Mouse (Mus musculus) thymus, adult 2 months (tissue): ENCODE measurements at regions not wholly inside any gene's neighbourhood (a gene's known extent, or its start where the extent isn't known, plus 50 kb on each side); places are given as distances from the start of the nearest gene placed in this dataset.

ENCODE experiments used
- DNase-seq: peaks from one replicate; pipeline ENCODE4 v3.0.0; 2021
- H3K27ac ChIP-seq: fragments of 200-500 bp; 2 replicates; pipeline ENCODE4 v1.5.1; 2012; ENCODE audit warnings: low read length, control low read depth; ENCODE audit not compliant: control insufficient read depth, insufficient read depth
- H3K27me3 ChIP-seq: fragments of 200-500 bp; 2 replicates; pipeline ENCODE4 v1.6.1; 2012; ENCODE audit warnings: mild to moderate bottlenecking, low read length, moderate library complexity, mixed read lengths; ENCODE audit not compliant: control insufficient read depth, insufficient read depth
- H3K36me3 ChIP-seq: fragments of 200-500 bp; 2 replicates; pipeline ENCODE4 v1.6.1; 2012; ENCODE audit warnings: mild to moderate bottlenecking, low read length, moderate library complexity; ENCODE audit not compliant: control insufficient read depth, insufficient read depth
- H3K4me1 ChIP-seq: fragments of 200-500 bp; replicated peaks from 2 replicates; pipeline ENCODE4 v1.6.1; 2012; ENCODE audit warnings: low read length; ENCODE audit not compliant: control insufficient read depth, insufficient read depth
- H3K4me3 ChIP-seq: fragments of 200-500 bp; 2 replicates; pipeline ENCODE4 v1.5.1; 2012; ENCODE audit warnings: mild to moderate bottlenecking, low read length, control low read depth, moderate library complexity; ENCODE audit not compliant: control insufficient read depth, insufficient read depth
- CTCF ChIP-seq: fragments of 200-500 bp; IDR thresholded peaks from 2 replicates; pipeline ENCODE4 v1.5.1; 2012; ENCODE audit warnings: mild to moderate bottlenecking, control low read depth, low read length, moderate library complexity, borderline replicate concordance; ENCODE audit not compliant: control insufficient read depth, poor library complexity, insufficient read depth; ENCODE audit errors: extremely low read depth
- POLR2A ChIP-seq: fragments of 200-500 bp; IDR thresholded peaks from 2 replicates; pipeline ENCODE4 v1.6.1; 2012; ENCODE audit warnings: mild to moderate bottlenecking, low read length, control low read depth, moderate library complexity; ENCODE audit not compliant: control insufficient read depth, poor library complexity, insufficient read depth; ENCODE audit errors: extremely low read depth
- WGBS: fragments of 180-500 bp; shearing (Covaris S2); methylation state at CpG from one replicate; pipeline ENCODE4 v1.1.7; 2018; 5-methylcytosine and 5-hydroxymethylcytosine counted together

DNA sequence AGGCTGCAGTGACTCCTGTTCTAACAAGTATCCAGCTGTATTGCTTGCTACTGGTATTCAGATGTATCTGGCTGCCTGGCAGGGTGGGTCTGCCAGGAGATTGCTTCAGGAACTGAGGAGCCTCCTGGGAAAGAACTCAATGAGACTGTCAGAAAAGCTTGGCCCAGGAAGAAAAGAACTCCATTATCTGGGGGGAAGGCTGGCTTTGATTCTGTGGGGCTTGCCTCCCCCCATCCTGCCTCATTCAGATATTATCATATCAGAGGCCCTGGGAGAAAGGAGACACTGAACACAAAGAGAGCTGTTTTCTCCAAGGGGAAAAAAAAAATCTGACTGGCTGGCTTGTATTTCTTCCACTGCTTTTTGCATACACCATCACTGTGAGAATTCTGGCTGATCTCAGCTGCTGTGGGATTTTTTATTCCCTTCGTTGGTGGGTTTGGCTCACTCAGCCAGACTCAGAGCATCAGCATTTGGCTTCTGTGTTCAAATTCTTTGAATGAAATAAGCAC is 552.0 kb upstream of the Tbl1xr1 start:
- Histone ChIP-seq H3K4me3 (no peak overlapping the region), H3K36me3 (no peaks in the 10 kb centered on the region), H3K4me1 (no peaks in the 10 kb centered on the region), H3K27me3 (no peaks in the 10 kb centered on the region), H3K27ac (no peak overlapping the region)
- TF ChIP-seq CTCF = no peak
- TF ChIP-seq POLR2A = no peak
- WGBS = 84% methylated on average over 1 of the region's 1 CpGs
- no peak for DNase-seq

- no peak overlapping the region for H3K27ac ChIP-seq
- 23% methylated on average over 5 of the region's 5 CpGs for WGBS
Observed at GRCm38 (mm10) chr3:21530862-21531261, 545.6 kb upstream of the Tbl1xr1 start.

DNA sequence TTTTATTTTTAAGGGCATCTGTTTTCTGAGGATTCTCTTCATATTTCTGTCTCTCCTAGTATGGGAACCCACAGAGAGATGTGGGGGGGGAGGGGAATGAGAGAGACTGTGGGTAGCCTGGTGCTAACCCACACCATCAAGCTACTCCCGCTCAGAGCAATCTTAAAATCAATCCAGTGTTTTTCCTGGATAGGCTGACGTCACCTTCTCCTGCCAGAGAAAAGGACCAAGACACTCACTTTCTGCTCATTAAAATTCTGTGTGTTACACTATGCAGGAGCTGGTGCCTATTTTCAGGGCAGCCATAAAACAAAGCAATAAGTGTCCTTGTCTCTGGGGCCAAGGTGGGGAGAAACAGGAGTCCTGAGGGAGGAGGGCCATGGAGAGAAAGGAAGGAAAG is 537.3 kb upstream of the Tbl1xr1 start:
- TF ChIP-seq CTCF = no peak
- TF ChIP-seq POLR2A = no peak
- WGBS = 97% methylated on average over 2 of the region's 2 CpGs
- DNase-seq = no peak
- Histone ChIP-seq H3K27ac (no peak overlapping the region), H3K4me3 (no peak overlapping the region), H3K36me3 (no peaks in the 10 kb centered on the region), H3K4me1 (no peaks in the 10 kb centered on the region), H3K27me3 (no peaks in the 10 kb centered on the region)

More at GRCm38 (mm10) chr3:21530862-21531261, 545.6 kb upstream of the Tbl1xr1 start:
- TF ChIP-seq CTCF = no peak
- TF ChIP-seq POLR2A = no peak
- peak; percentile 28 for DNase-seq
- H3K36me3 ChIP-seq = no peaks in the 10 kb centered on the region
- H3K4me3 ChIP-seq = no peak overlapping the region
- peaks cover 3% of the 10 kb centered on the region; the same call in 1 of the 2 replicates for H3K4me1 ChIP-seq
- no peaks in the 10 kb centered on the region for H3K27me3 ChIP-seq

DNA sequence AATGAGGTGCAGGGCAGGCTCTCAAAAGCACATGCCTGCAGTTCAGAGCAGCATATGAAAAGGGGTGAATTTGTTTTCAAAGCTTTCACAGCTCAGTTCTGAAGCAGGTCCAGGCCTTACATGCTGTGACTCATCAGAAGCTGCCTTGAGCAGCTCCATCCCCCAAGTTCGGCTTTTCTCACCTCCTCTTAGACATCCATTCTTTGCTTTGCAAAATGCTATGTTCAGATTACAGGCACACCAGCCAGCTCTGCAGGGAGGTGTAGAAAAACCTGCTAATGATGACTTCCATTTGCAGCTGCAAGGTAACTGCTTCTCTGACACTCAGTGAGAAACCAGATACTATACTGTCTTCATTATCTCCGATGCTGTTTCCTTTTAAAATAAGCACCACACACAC is 532.0 kb upstream of the Tbl1xr1 start:
- no peak overlapping the region for H3K4me3 ChIP-seq
- 85% methylated on average over 2 of the region's 2 CpGs for WGBS
- TF ChIP-seq POLR2A (no peak), CTCF (no peak)
- DNase-seq = no peak
- no peaks in the 10 kb centered on the region for H3K4me1 ChIP-seq
- no peaks in the 10 kb centered on the region for H3K27me3 ChIP-seq
- no peaks in the 10 kb centered on the region for H3K36me3 ChIP-seq
- no peak overlapping the region for H3K27ac ChIP-seq

GRCm38 (mm10) chr3:21545156-21545893 is 531.1 kb upstream of the Tbl1xr1 start:
- Histone ChIP-seq H3K4me3 (no peak overlapping the region), H3K4me1 (no peaks in the 10 kb centered on the region), H3K36me3 (no peaks in the 10 kb centered on the region), H3K27me3 (no peaks in the 10 kb centered on the region), H3K27ac (no peak overlapping the region)
- DNase-seq = no peak
- TF ChIP-seq POLR2A (no peak), CTCF (no peak)
- WGBS = 92% methylated on average over 5 of the region's 5 CpGs

- H3K4me3 ChIP-seq = no peak overlapping the region
- H3K36me3 ChIP-seq = no peaks in the 10 kb centered on the region
- H3K4me1 ChIP-seq = no peaks in the 10 kb centered on the region
- WGBS = 96% methylated on average over 2 of the region's 2 CpGs
- TF ChIP-seq CTCF (no peak), POLR2A (no peak)
- H3K27me3 ChIP-seq = no peaks in the 10 kb centered on the region
- H3K27ac ChIP-seq = no peak overlapping the region
- no peak for DNase-seq
Observed at GRCm38 (mm10) chr3:21546411-21546810, 530.0 kb upstream of the Tbl1xr1 start.
